Mouse (Mus musculus) heart, embryonic 12.5 days (tissue): ENCODE results near the gene Stard9. TPM values are rescaled to one million over a fixed set of nuclear protein-coding genes. Genes with fewer than 3 reads are reported as not detected.
A peak's percentile ranks its signal among the peaks of the same experiment; 100 is the strongest.

ENCODE experiments used
- ATAC-seq: fragments of 200-750 bp; cut with Nextera tagmentation; 2 replicates; pipeline ENCODE4 v1.8.0; 2017; ENCODE audit warnings: moderate TSS enrichment, moderate library complexity; ENCODE audit not compliant: insufficient number of reproducible peaks, low FRiP score
- H3K27ac ChIP-seq: fragments of 300-500 bp; sonication (generic); 2 replicates; pipeline ENCODE4 v1.5.1; 2016; ENCODE audit warnings: mild to moderate bottlenecking, moderate library complexity; ENCODE audit not compliant: poor library complexity, severe bottlenecking
- H3K27me3 ChIP-seq: fragments of 300-500 bp; sonication (generic); replicated peaks from 2 replicates; pipeline ENCODE4 v1.6.1; 2016; ENCODE audit warnings: mild to moderate bottlenecking, moderate library complexity
- H3K36me3 ChIP-seq: fragments of 300-500 bp; sonication (generic); 2 replicates; pipeline ENCODE4 v1.6.1; 2016; ENCODE audit warnings: mild to moderate bottlenecking, moderate library complexity
- H3K4me1 ChIP-seq: fragments of 300-500 bp; sonication (generic); replicated peaks from 2 replicates; pipeline ENCODE4 v1.6.1; 2016; ENCODE audit warnings: mild to moderate bottlenecking
- H3K4me2 ChIP-seq: fragments of 300-500 bp; sonication (generic); 2 replicates; pipeline ENCODE4 v1.6.1; 2016; ENCODE audit warnings: mild to moderate bottlenecking, moderate library complexity
- H3K4me3 ChIP-seq: fragments of 300-500 bp; sonication (generic); 2 replicates; pipeline ENCODE4 v1.5.1; 2016; ENCODE audit warnings: mild to moderate bottlenecking
- H3K9ac ChIP-seq: fragments of 300-500 bp; sonication (generic); 2 replicates; pipeline ENCODE4 v1.6.1; 2016; ENCODE audit warnings: mild to moderate bottlenecking, moderate library complexity
- H3K9me3 ChIP-seq: fragments of 300-500 bp; sonication (generic); replicated peaks from 2 replicates; pipeline ENCODE4 v1.6.1; 2016; ENCODE audit warnings: mild to moderate bottlenecking, moderate library complexity
- WGBS: fragments of 180-500 bp; shearing (Covaris S2); methylation state at CpG from one replicate; pipeline ENCODE4 v1.1.7; 2016; 5-methylcytosine and 5-hydroxymethylcytosine counted together
- polyA plus RNA-seq: library from polyadenylated mRNA; unstranded; fragments of >200 nt; fragmentation: Nextera tagmentation; extraction: Ambion mirVana; gene quantifications from 2 replicates; pipeline ENCODE4 v1.2.1, GENCODE M21; 2016

Gene Stard9
- polyA plus RNA-seq, 1 experiment from 2014 or later = 3.2 TPM

DNA sequence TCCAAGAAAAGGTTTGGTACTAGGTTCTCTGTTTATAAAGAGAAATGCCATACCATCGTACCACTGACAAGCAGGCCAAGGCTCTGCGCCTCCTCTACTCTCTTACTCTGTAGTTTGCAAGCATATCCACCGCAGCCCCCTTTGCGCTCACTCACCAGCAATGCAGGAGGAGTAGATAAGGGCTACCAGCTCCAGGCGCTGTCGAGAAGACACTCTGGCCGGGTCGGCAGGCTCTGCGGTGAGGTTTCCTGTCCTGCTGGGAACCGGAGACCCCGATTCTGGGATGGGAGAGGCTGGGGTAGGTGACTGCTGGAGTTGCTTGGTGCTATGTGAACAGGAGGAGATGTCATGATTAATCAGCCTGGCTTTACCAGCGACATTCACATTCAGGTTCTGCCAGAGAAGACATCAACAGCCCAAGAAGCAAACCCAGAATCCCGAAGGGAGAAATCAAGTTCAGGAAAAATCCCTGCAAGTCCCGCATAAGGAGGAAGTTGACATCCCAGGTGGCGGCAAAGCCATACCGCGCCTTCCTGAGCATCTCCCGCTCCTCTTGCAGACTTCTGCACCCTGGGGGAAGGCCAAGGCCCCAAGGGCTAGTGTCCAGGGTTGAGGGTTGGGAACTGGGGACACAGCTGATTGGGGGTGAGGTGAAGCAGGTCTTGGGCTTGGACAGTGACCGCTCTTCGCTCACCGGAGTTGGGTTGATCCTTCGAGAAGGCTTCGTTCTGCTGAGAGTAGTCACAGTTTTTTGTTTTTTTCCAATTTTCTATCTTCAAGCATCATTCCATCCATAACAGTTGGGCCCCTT lies 101.1 kb downstream of the Stard9 start:
- H3K9ac ChIP-seq = peak overlapping the region; percentile 96
- no peaks in the 10 kb centered on the region for H3K27me3 ChIP-seq
- H3K9me3 ChIP-seq = no peaks in the 10 kb centered on the region
- peak overlapping the region; percentile 98 for H3K4me2 ChIP-seq
- 2% methylated on average over 23 of the region's 23 CpGs for WGBS
- H3K27ac ChIP-seq = peak overlapping the region; percentile 98; the same call in 1 of the 2 replicates
- H3K4me1 ChIP-seq = peaks cover 27% of the 10 kb centered on the region
- H3K36me3 ChIP-seq = peaks cover 38% of the 10 kb centered on the region
- H3K4me3 ChIP-seq = peak overlapping the region; percentile 88
- no peak for ATAC-seq

DNA sequence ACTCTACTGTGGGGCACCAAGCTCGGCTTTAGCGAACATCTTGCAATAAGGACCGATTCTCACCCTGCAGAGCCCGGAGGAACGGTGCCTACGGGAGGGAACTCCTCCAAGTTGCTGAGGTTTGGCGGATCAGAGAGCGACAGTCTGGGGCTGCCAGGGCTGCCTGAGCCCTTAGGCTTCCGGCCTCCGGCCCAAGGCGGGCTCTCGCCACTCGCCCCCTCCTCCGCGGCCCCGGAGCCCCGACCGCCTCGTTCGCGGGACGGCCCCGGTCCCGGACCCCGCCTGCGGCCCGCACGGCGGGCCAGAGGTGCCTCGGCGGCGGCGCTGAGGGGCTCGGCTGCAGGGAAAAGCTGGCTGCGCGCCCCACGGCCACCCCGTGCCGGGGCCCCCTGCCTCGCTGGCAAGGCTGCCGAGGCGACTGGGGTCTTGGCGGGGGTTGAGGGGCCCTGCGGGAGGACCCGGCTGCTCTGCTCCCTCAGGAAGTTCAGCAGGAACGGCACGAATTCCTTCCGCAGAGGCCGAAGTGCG lies 101.8 kb downstream of the Stard9 start:
- peak overlapping the region; percentile 96 for H3K9ac ChIP-seq
- WGBS = under 1% methylated on average over 50 of the region's 50 CpGs
- peak overlapping the region; percentile 88 for H3K4me3 ChIP-seq
- peak; percentile 27 for ATAC-seq
- peaks cover 27% of the 10 kb centered on the region for H3K4me1 ChIP-seq
- peak overlapping the region; percentile 98 for H3K4me2 ChIP-seq
- H3K27ac ChIP-seq = peak overlapping the region; percentile 98
- H3K9me3 ChIP-seq = no peaks in the 10 kb centered on the region
- no peaks in the 10 kb centered on the region for H3K27me3 ChIP-seq
- H3K36me3 ChIP-seq = peaks cover 31% of the 10 kb centered on the region

DNA sequence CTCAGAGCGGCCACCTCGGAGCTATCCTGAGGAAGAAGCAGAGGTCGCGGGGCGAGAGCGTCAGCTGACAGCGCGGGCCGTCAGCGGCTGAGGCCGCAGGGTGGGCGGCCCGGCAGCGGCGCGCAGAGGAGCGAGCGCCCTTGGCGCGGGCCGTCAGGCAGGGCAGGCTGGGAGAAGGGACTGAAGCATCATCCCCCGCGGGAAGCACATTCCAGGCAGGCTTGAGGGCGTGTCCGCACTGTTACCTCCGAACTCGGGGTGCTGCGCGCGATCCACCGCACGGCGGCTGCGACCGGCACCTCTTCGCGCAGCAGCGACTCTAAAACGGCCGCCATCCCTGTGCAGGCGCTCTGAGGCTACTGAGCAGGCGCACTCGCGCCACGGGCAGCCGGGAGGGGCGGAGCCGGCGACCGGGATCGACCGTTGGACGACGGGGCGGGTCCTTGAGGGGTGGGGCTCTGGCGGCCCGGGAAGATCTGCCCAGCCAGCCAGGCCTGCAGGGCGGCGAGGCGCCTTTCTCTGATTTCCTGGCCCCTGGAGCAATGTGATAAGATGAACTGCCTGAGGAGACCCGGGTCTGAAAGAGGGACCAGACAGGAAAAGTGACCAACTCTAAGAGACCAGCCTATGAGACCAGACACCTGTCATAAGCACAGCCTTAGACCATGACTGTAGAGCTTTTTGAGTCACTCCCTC lies 102.4 kb downstream of the Stard9 start:
- peak; percentile 98 for ATAC-seq
- Histone ChIP-seq H3K4me2 (peak overlapping the region; percentile 98), H3K4me1 (peaks cover 27% of the 10 kb centered on the region), H3K4me3 (peak overlapping the region; percentile 88), H3K27ac (peak overlapping the region; percentile 98), H3K9me3 (no peaks in the 10 kb centered on the region), H3K9ac (peak overlapping the region; percentile 96), H3K36me3 (peaks cover 24% of the 10 kb centered on the region), H3K27me3 (no peaks in the 10 kb centered on the region)
- under 1% methylated on average over 61 of the region's 61 CpGs for WGBS

DNA sequence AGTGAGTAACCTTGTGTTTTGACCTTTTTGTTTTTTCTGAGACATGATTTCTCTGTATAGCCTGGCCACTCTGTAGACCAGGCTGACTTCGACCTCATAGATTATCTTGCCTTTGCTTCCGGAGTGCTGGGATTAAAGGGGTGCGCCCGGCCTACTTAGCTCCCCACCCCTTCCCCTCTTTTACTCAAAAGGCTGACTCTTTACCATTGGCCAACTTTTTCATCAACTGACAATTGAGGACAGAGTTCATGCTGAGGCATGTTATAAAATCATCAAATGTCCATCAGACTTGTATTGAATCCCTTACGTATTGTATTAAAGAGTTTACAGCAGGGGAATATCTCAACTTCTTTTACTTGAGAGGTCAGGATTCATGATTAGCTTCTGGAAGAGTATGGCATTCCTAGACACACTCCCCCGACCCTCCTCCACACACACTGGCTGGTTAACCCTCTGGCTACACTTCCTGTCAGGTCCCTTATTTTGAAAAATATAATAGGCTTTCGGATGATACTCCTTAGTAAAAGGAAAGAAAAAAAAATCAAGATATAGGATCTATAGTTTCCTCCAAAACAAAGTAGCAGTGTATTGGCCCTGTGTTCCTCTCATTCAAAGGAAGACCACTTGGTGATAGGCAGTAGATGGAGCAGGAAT lies 103.1 kb downstream of the Stard9 start:
- Histone ChIP-seq H3K27me3 (no peaks in the 10 kb centered on the region), H3K4me1 (peaks cover 27% of the 10 kb centered on the region), H3K27ac (peak overlapping the region; percentile 98), H3K9ac (peak overlapping the region; percentile 96), H3K4me3 (peak overlapping the region; percentile 88), H3K4me2 (peak overlapping the region; percentile 98), H3K9me3 (no peaks in the 10 kb centered on the region), H3K36me3 (peaks cover 18% of the 10 kb centered on the region)
- WGBS = 27% methylated on average over 7 of the region's 7 CpGs
- no peak for ATAC-seq

DNA sequence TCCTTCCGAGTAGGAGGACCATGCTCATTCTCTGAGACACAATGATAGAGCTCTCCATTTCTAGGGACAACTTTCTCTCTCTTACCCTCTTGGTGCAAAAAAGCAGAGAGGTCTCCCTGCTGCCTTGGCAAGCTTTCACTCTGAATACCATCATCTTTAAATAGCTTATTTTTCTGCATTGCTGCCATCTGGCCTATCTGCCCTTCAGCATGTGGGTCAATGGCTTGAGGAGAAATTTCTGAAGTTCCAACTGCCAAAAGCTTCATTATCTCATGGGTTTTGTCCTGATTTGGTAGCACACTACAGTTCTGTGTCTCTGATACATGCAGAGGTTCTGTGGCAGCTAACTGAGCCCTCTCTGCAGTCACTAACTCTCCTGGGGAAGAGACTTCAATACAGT lies 116.6 kb downstream of the Stard9 start:
- no peak overlapping the region for H3K4me3 ChIP-seq
- ATAC-seq = no peak
- H3K9ac ChIP-seq = no peak overlapping the region
- no peaks in the 10 kb centered on the region for H3K27me3 ChIP-seq
- H3K4me1 ChIP-seq = no peaks in the 10 kb centered on the region
- H3K36me3 ChIP-seq = peaks cover 44% of the 10 kb centered on the region
- H3K4me2 ChIP-seq = no peak overlapping the region
- H3K27ac ChIP-seq = no peak overlapping the region
- WGBS = 83% methylated on average over 1 of the region's 1 CpGs
- H3K9me3 ChIP-seq = no peaks in the 10 kb centered on the region

DNA sequence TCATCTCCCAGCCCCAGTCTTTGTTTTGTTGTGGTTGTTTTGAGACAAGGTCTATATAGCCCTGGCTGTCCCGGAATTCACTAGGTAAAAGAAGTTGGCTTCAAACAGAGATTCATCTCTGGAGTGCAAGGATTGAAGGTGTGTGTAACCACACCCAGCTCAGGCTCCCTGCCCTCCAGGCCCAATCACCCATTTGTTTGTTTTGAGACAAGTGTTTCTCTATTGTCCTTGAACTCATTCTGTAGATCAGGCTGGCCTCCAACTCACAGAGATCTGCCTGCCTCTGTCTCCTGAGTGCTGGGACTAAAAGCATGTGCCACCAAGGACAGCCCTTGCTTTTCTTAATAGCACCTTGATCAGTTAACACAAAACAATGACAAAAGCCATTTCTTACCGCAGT lies 119.1 kb downstream of the Stard9 start:
- Histone ChIP-seq H3K4me3 (no peak overlapping the region), H3K36me3 (peaks cover 43% of the 10 kb centered on the region), H3K4me2 (no peak overlapping the region), H3K4me1 (no peaks in the 10 kb centered on the region), H3K27ac (no peak overlapping the region), H3K27me3 (no peaks in the 10 kb centered on the region), H3K9ac (no peak overlapping the region), H3K9me3 (no peaks in the 10 kb centered on the region)
- no peak for ATAC-seq
- 93% methylated on average over 2 of the region's 2 CpGs for WGBS

DNA sequence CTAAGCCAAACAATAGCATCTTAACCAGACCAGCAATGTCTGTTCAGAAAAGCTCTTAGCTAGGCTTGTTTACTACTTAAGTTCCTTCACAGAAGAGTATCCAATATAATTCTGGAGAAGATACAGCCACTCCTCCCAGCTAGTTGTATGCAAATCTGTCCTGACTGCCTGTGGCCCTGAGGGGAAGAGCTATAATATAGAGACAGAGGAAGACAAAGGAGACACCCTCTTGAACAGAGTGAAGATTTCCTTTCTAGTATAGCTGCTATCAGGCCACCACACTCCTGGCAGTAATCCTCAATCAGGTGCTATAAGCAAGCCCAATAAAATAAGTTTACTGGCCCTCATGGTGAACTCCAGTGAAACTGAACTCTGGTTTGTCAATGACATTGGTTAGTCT lies 133.0 kb downstream of the Stard9 start:
- no peak overlapping the region for H3K9ac ChIP-seq
- H3K4me3 ChIP-seq = no peak overlapping the region
- H3K36me3 ChIP-seq = peaks cover 21% of the 10 kb centered on the region
- H3K4me1 ChIP-seq = no peaks in the 10 kb centered on the region
- ATAC-seq = no peak
- H3K27me3 ChIP-seq = no peaks in the 10 kb centered on the region
- no peak overlapping the region for H3K4me2 ChIP-seq
- H3K27ac ChIP-seq = no peak overlapping the region
- H3K9me3 ChIP-seq = no peaks in the 10 kb centered on the region

DNA sequence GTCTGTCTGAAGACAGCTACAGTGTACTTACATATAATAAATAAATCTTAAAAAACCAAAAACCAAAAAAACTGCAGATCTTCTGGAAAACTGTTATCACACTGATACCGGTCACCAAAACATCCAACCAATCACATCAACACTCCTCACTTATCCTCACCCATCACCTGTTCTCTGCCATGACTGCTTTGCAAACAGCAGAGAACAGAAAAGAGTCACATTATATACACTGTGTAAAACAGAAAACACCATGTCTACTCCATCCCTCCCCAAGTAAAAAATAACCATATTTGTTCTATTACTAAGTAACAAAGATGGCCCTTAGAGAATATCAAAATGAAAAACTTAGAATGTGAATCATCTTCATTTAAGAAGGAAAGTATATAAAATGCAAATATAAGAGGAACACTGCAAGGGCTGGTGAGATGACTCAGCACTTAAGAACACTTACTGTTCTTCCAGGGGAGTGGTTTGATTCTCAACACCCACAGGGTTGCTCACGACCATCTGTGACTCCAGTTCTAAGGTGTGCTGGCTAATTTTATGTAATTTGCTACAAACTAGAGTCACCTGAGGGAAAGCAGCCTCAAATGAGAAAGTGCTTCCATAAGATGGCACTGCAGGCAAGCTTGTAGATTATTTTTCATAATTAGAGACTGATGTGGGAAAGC lies 141.5 kb downstream of the Stard9 start:
- 81% methylated on average over 2 of the region's 2 CpGs for WGBS
- Histone ChIP-seq H3K27ac (no peak overlapping the region), H3K4me3 (no peak overlapping the region), H3K9ac (no peak overlapping the region), H3K36me3 (peaks cover 32% of the 10 kb centered on the region), H3K4me2 (no peak overlapping the region), H3K9me3 (no peaks in the 10 kb centered on the region), H3K4me1 (no peaks in the 10 kb centered on the region), H3K27me3 (no peaks in the 10 kb centered on the region)
- ATAC-seq = no peak

Other genes starting within 250 kb of the Stard9 start
- gene Ganc, start 225.2 kb upstream of the Stard9 start, polyA plus RNA-seq = 10.6 and 10.7 TPM in 2 replicates
- gene Tmem87a, start 225.0 kb upstream of the Stard9 start, polyA plus RNA-seq = 6.6 and 7.2 TPM in 2 replicates
- 3.9 and 6.1 TPM in 2 replicates for gene Capn3, start 173.1 kb upstream of the Stard9 start, polyA plus RNA-seq
- gene Zfp106, start 65.3 kb upstream of the Stard9 start, polyA plus RNA-seq = 60.2 and 61.3 TPM in 2 replicates
- 57.5 and 59.2 TPM in 2 replicates for gene Snap23, start 61.5 kb upstream of the Stard9 start, polyA plus RNA-seq
- gene Haus2, start 19.7 kb upstream of the Stard9 start, polyA plus RNA-seq = 23.9 and 24.9 TPM in 2 replicates
- gene Lrrc57, start 19.6 kb upstream of the Stard9 start, polyA plus RNA-seq = 18.7 and 20.5 TPM in 2 replicates
- gene Cdan1, start 221.0 kb downstream of the Stard9 start, polyA plus RNA-seq = 9.5 and 10.8 TPM in 2 replicates
- gene Ttbk2, start 221.5 kb downstream of the Stard9 start, polyA plus RNA-seq = 4.8 and 5.1 TPM in 2 replicates